Mouse (Mus musculus) WW6 (cell line): ENCODE measurements around the gene Zfp146.
"Not testable (repeated sequence)": the region's sequence is repeated elsewhere in the genome, so short reads cannot be mapped to it uniquely, and the experiment has no call there.

Source experiments
- DNase-seq: peaks from one replicate; pipeline ENCODE4 v3.0.0-alpha.2; 2013; ENCODE audit warnings: low read depth, low spot score

The Zfp146 gene

DNA sequence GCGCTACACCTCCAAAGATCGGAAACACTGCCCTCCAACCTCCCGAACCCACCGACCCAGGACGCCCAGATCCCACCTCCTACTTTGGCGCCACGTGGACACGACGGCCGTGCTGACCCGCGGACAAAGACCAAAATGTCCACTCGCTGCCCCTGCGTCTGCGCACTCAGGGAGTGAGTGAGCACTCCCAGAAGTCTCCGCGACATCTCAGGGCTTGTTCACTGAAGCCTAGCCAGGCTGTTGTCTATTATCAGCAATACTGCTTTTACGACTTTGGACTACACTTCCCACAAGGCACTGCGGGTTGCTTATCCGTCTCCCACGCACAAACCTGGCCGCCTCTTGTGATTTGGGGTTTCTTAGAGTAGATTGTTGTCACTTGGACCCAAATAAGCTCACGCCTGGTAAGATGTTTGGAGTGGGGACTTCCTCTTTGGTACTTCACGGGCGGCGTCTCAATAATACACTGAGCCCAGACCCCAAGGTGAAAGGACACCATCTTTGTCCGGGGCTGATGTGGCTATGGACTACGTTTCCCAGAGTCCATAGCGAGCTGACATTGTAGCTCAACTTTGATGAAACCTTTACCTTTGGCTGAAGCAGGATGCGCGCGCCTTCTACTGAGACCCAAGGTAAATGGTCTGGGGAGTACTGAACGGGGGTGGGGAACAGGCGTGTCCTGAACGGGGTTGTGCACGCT, at the start of gene Zfp146:
Zfp146 (minus strand) TSS at position 168 of the 700 bp plus-strand sequence.
- DNase-seq: no peak

- no peak for DNase-seq
Observed at GRCm38 (mm10) chr7:30217277-30217676, 47.7 kb upstream of the Zfp146 start.

DNA sequence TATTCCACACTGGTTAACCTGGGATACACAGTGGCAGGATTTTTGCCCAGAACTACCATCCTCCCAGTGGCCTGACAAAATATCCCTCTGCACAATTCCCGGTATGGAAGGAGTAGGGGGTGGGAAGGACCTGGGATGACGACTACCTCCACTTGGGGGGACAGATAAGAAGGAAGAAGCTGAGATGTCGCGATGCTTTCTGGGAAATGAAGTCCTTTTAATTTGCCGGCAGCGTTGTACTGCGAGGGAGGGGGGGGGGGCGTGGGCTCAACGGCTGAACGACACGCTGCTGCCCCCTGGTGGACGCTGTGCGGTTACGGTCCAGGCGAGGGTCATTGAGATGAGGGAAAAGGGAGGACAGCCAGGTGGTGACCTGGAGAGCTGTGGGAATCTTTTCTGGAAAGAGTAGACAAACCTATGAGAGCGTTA, 47.2 kb upstream of the Zfp146 start:
- DNase-seq: no peak

DNA sequence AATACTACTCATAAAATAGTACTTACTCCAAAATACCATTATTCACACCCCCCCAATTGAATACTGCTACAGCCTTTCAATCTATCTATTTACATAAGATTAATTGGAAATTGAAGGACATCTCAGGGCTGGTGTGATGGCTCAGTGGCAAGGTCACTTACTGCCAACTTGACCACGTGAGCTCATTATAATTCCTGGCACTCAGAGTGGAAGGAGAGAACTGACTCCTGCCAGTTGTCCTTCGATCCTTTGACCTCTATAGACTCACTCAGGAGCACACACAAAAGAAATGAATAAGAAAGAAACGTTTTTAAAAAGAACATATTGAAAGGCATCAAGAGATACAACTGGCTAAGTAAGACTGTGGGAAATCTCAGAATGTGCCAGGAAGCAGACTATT, 46.3 kb upstream of the Zfp146 start:
- DNase-seq: no peak

DNA sequence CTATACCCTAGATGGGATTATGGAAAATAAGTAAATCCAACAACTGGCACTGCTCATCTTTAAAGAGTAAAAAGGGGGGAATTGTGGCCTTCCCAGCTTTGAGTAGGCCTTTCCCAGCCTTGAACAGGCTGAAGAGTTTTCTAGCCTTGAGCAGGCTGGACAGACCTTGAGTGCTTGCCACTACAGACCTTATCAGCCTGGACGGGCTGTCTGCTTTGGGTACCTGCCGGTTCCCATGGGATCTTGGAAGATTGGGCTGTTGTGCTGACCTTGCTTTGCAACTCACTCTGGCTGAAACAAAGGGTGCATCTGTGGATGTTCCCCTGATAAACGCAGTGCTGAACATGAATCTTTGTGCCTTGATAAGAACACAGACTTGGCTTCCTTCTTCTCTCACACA, 44.3 kb upstream of the Zfp146 start:
- no peak for DNase-seq

DNA sequence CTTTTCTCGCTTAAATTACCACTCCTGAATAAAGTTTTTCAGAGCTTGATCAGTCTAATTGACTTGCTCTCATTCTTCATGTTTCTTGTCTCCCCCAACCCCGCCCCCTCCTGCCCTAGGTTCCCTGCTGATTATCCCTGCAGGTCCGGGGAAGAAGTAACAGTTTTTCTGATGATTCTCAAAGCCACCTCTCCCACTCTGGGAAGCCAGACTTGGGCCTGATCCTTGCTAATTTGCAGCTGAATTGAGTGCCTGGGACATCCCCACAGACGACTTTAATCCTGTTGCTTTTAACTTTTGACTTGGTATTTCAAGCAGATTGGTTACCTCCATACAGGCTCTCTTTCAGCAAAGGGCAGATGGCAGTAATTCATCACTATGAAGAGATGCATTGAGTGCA, 41.5 kb upstream of the Zfp146 start:
- DNase-seq: no peak

- not testable (repeated sequence) for DNase-seq
Observed at GRCm38 (mm10) chr7:30206364-30206763, 36.8 kb upstream of the Zfp146 start.

- no peak for DNase-seq
Observed at GRCm38 (mm10) chr7:30205383-30205782, 35.8 kb upstream of the Zfp146 start.

- no peak for DNase-seq
Observed at GRCm38 (mm10) chr7:30204380-30204779, 34.8 kb upstream of the Zfp146 start.

DNA sequence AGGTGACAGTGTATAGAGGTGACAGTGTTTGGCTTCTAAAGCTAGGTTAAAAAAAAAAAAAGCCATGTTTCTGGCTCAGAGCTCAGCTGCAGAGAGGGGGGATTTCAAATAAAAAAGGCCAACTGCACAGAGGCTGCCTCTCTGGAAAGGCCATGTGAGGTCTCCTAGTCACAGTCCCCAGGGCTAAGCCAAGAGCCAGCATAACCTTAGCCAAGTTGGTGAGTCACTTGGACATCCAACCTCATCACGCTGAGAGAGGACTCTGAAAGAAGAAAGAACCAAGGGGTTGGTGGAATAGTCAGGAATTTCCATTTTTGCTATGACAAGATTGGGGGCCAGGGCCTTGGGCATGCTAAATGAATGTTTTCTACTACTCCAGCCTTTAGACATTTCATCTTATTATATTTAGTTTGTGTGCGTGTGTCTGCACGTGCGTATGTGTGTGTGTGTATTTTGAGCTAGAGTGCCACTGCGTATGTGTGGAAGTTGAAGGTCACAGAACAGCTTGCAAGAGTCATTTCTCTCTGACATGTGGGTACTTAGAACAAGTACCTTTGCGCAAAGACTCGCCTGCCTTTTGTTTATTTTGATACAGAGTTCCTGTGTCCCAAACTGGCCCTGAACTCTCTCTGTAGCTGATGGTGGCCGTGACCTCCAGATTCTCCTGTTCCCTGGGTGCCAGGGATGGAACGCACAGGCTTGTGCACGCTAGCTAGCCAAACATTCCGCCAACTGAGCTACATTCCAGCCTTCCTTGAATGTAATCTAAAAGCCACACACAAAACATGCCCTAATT, 33.5 kb upstream of the Zfp146 start:
- no peak for DNase-seq

- not testable (repeated sequence) for DNase-seq
Observed at GRCm38 (mm10) chr7:30200661-30201060, 31.1 kb upstream of the Zfp146 start.

GRCm38 (mm10) chr7:30200200-30200599, 30.6 kb upstream of the Zfp146 start:
- DNase-seq: no peak

- DNase-seq: no peak
Observed at GRCm38 (mm10) chr7:30199498-30200139, 30.1 kb upstream of the Zfp146 start.

DNA sequence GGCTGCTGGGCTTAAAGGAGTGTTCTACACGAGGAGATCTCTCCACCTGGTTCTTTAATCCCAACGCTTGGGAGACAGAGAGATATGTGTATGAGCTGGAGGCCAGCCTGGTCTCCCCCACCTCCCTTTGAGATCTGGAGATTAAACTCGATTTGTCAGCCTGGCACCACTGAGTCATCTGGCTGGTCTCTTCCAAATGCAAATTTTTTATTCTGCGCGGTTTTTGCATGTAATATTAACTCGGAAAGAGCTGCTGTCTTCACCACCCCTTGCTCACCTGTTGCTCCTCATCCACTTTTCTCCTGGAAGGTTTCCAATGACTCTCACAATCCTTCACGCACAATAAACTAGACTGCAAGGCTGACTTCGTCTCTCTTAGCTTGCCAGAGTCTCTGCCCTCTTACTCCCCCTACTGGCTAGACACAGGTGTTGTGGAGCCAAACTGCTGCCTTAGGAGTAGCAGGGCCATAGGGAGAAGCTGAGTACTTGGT, 29.0 kb upstream of the Zfp146 start, which contains the start of gene Capns1:
Capns1 (minus strand) TSS at position 331 of the 491 bp plus-strand sequence.
- peak; percentile 75 for DNase-seq

DNA sequence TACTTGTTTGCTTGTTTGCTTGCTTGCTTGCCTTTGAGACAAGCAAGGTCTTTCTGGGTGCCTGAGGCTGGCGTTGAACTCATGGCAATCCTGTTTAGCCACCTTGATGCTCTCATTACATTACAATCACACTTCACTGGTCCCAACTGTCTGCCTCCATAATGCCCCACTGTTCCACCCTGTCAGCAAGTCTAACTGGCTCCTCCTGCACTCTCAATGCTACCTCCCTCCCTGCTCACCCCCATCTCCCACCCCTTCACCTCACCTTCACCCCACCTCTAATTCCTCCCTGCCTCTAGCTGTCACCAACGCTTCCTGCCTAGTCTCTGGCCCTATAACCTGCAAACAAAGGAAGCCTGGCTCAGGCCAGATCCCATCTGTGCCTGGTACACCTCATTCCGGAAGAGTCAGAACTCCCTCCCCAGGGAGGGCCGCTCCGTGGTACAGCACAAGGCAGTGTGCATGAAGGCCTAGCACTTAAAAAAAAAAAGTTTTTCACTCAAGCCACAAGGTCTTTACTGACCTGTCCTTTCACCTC, 28.1 kb upstream of the Zfp146 start:
- DNase-seq: no peak

GRCm38 (mm10) chr7:30196171-30196570, 26.6 kb upstream of the Zfp146 start:
- DNase-seq: no peak

GRCm38 (mm10) chr7:30195461-30195860, 25.9 kb upstream of the Zfp146 start:
- no peak for DNase-seq

DNA sequence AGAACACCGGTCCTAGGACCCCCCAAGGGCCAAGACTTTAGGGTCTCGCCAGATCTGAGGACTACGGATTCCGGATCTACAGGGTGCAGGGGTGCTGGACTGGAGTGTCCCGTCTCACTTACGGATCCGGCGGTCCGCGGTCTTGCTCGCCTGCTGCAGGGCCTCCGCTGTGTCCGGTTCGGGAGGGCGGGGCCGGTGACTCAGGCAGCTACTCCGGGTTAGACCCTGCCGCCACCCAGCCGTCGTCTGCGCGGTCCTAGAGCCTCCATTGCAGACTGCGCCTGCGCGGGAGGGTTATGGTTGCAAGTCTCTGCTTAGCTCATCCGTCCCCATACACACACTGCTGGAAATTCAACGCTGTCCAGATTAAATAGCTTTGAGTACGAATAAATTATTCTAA, 25.3 kb upstream of the Zfp146 start:
- peak; percentile 85 for DNase-seq

- no peak for DNase-seq
Observed at GRCm38 (mm10) chr7:30194101-30194831, 24.7 kb upstream of the Zfp146 start.

DNA sequence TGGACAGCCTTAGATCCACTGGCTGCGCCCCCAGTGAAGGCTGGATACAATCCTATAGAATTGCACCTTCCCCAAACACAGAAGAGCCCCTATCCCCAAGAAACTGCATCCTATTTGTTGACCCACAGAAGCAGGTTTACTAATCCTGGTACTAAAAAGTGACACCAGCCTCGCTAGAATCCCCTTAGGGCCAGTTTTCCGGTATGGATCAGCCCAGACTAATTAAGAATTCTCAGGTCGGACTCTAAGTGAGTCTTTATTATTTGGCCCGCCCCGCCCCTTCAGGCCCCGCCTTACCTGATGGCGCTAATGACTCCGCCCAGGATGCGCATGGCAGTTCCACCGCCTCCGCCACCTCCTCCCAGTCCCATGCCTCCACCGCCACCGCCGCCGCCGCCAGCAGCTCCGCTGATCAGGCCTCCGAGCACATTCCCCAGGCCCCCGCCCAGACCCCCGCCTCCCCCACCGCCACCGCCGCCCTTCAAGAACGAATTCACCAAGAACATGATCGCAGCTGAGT, 24.1 kb upstream of the Zfp146 start:
- no peak for DNase-seq

DNA sequence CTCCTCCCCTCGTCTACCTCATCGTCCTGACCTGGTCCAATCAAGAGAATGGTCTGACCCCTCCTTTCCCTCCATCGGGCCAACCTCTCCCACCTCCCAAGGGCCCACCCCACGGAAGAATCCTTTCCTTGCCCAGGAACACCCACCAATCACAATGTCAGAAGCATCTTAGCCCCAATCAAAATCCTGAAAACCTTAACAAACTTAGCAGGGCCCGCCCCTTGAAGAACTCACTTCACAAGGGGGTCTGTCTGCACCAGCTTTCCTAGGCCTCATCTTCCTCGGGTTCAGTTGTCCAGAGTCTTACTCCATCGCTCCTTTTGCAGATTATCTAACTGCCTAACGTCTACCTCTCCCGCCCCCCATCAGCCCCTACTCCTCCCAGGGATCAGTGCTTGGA, 23.5 kb upstream of the Zfp146 start:
- peak; percentile 83 for DNase-seq
